Mouse (Mus musculus): ENCODE measurements around the gene U2af2. TPM values are rescaled to one million over a fixed set of nuclear protein-coding genes. Genes with fewer than 3 reads are reported as not detected.
A peak's percentile ranks its signal among the peaks of the same experiment; 100 is the strongest.

Gene U2af2
- polyA plus RNA-seq, 2 experiments: 52.2 to 132 TPM

DNA sequence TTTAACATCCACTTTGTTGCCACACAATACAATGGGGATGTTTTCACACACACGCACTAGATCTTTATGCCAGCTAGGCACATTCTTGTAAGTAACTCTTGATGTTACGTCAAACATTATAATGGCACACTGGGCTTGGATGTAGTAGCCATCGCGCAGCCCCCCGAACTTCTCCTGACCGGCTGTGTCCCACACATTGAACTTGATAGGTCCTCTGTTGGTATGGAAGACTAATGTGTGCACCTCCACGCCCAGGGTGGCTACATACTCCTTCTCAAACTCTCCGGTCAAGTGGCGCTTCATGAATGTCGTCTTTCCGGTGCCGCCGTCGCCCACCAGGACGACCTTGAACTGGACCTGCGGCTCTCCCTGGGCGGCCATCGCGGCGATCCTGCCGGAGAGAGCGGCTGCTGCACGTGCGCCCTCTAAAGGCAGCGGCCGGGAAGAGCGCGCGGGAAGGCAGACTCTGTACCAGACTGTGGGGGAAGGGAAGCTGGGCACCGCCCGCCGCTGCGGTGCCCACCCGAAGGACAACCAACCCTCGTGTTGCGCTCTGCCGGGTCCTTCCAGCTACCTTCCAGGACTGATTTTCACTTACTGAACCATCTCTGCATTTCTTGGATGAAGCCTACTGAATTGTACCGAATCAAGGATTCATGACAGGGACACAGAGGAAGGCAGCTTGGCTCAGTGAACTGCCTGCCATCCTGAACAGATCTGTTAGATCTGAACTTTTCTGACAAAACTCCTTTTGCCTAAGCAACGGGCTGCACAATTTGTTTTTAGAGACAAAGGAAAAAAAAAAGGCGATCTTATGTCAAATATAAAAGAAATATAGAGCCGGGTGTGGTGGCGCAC is 63.8 kb downstream of the U2af2 start, which contains the start of gene Rasl2-9:
TSS of gene Rasl2-9 (minus strand) at position 402 of the 858 bp plus-strand sequence.
- H3K4me3 ChIP-seq (ENCODE audit: insufficient read depth in 1 of 2, low read depth in 2 of 2, low read length in 2 of 2): peak within 1 kb of the TSS; percentile 34 to 49
- peak; percentile 70 for ATAC-seq (ENCODE audit: insufficient read depth)
- no peaks in the 10 kb centered on the region for H3K36me3 ChIP-seq (replicated peaks; ENCODE audit: control insufficient read depth, insufficient read depth, low read depth)
- peak within 1 kb of the TSS; percentile 63 for H3K4me2 ChIP-seq (ENCODE audit: low read depth)
- H3K9me3 ChIP-seq (ENCODE audit: control insufficient read depth, low read length): no peaks in the 10 kb centered on the region
- no peaks in the 10 kb centered on the region for H3K27me3 ChIP-seq (ENCODE audit: control insufficient read depth, insufficient read depth, low read length)
- H3K9ac ChIP-seq (replicated peaks): peak within 1 kb of the TSS; percentile 32
- H3K4me1 ChIP-seq (replicated peaks; ENCODE audit: control insufficient read depth in 2 of 2, insufficient read depth in 2 of 2, low read length in 1 of 2): peaks cover 0 to 6% of the 10 kb centered on the region in 2 experiments; a peak in 1 of 4 replicates
- peak in 2 of 3 experiments; percentile 20 to 33 for DNase-seq (ENCODE audit: low read depth in 3 of 3, low spot score in 3 of 3)
- no peak for TF ChIP-seq EP300 (IDR thresholded peaks at IDR 0.05; ENCODE audit: low read depth)
- TF ChIP-seq CTCF (IDR thresholded peaks at IDR 0.05; ENCODE audit: low read depth): peak; percentile 93
- H3K27ac ChIP-seq: no peak within 1 kb of the TSS
- WGBS (ENCODE audit: insufficient replicate concordance): 13% methylated on average over 42 of the region's 42 CpGs

Small RNA genes within 50 kb of the gene (microRNA-seq; reads per million reads assigned to microRNA genes)
- gene Gm26217: not detected

Other genes starting within 250 kb of the U2af2 start
- gene Ube2s, start 249.6 kb upstream of the U2af2 start, polyA plus RNA-seq (2012; rRNA removed): 186 and 265 TPM in 2 replicates
- 295 and 316 TPM in 2 replicates for gene Ube2s, start 249.6 kb upstream of the U2af2 start, polyA plus RNA-seq (2014; fragmentation: Nextera tagmentation; extraction: Ambion mirVana)
- gene Shisa7, start 217.4 kb upstream of the U2af2 start, polyA plus RNA-seq (2012; rRNA removed): 0.01 and 0.14 TPM in 2 replicates
- not detected in 2 replicates for gene Shisa7, start 217.4 kb upstream of the U2af2 start, polyA plus RNA-seq (2014; fragmentation: Nextera tagmentation; extraction: Ambion mirVana)
- 1.6 and 2.4 TPM in 2 replicates for gene Isoc2b, start 191.9 kb upstream of the U2af2 start, polyA plus RNA-seq (2012; rRNA removed)
- 2.8 and 3.8 TPM in 2 replicates for gene Isoc2b, start 191.9 kb upstream of the U2af2 start, polyA plus RNA-seq (2014; fragmentation: Nextera tagmentation; extraction: Ambion mirVana)
- gene Isoc2a, start 185.0 kb upstream of the U2af2 start, polyA plus RNA-seq (2012; rRNA removed): 6.6 and 6.7 TPM in 2 replicates
- 0.56 and 0.86 TPM in 2 replicates for gene Isoc2a, start 185.0 kb upstream of the U2af2 start, polyA plus RNA-seq (2014; fragmentation: Nextera tagmentation; extraction: Ambion mirVana)
- gene Gm36210, start 155.6 kb upstream of the U2af2 start, polyA plus RNA-seq (2012; rRNA removed): 0.02 TPM in 1 of 2 replicates, not detected in the other
- gene Gm36210, start 155.6 kb upstream of the U2af2 start, polyA plus RNA-seq (2014; fragmentation: Nextera tagmentation; extraction: Ambion mirVana): not detected in 2 replicates
- 2.9 and 3.7 TPM in 2 replicates for gene Zfp628, start 146.9 kb upstream of the U2af2 start, polyA plus RNA-seq (2012; rRNA removed)
- 1.5 and 1.6 TPM in 2 replicates for gene Zfp628, start 146.9 kb upstream of the U2af2 start, polyA plus RNA-seq (2014; fragmentation: Nextera tagmentation; extraction: Ambion mirVana)
- gene Nat14, start 140.1 kb upstream of the U2af2 start, polyA plus RNA-seq (2012; rRNA removed): 0.38 and 0.39 TPM in 2 replicates
- gene Nat14, start 140.1 kb upstream of the U2af2 start, polyA plus RNA-seq (2014; fragmentation: Nextera tagmentation; extraction: Ambion mirVana): 0.10 and 0.11 TPM in 2 replicates
- 0.12 and 0.14 TPM in 2 replicates for gene Ssc5d, start 136.4 kb upstream of the U2af2 start, polyA plus RNA-seq (2012; rRNA removed)
- gene Ssc5d, start 136.4 kb upstream of the U2af2 start, polyA plus RNA-seq (2014; fragmentation: Nextera tagmentation; extraction: Ambion mirVana): 0.03 and 0.09 TPM in 2 replicates
- 0.01 and 0.02 TPM in 2 replicates for gene Sbk2, start 97.7 kb upstream of the U2af2 start, polyA plus RNA-seq (2012; rRNA removed)
- gene Sbk2, start 97.7 kb upstream of the U2af2 start, polyA plus RNA-seq (2014; fragmentation: Nextera tagmentation; extraction: Ambion mirVana): not detected in 2 replicates
- not detected in 2 replicates for gene Sbk3, start 91.0 kb upstream of the U2af2 start, polyA plus RNA-seq (2012; rRNA removed)
- gene Sbk3, start 91.0 kb upstream of the U2af2 start, polyA plus RNA-seq (2014; fragmentation: Nextera tagmentation; extraction: Ambion mirVana): not detected in 2 replicates
- gene Zfp579, start 66.0 kb upstream of the U2af2 start, polyA plus RNA-seq (2012; rRNA removed): 6.7 and 11.2 TPM in 2 replicates
- 2.8 and 4.0 TPM in 2 replicates for gene Zfp579, start 66.0 kb upstream of the U2af2 start, polyA plus RNA-seq (2014; fragmentation: Nextera tagmentation; extraction: Ambion mirVana)
- 9.1 and 9.5 TPM in 2 replicates for gene Zfp524, start 47.7 kb upstream of the U2af2 start, polyA plus RNA-seq (2012; rRNA removed)
- gene Zfp524, start 47.7 kb upstream of the U2af2 start, polyA plus RNA-seq (2014; fragmentation: Nextera tagmentation; extraction: Ambion mirVana): 8.9 TPM in 2 replicates
- 12.1 and 14.1 TPM in 2 replicates for gene Fiz1, start 47.4 kb upstream of the U2af2 start, polyA plus RNA-seq (2012; rRNA removed)
- 10.7 and 13.2 TPM in 2 replicates for gene Fiz1, start 47.4 kb upstream of the U2af2 start, polyA plus RNA-seq (2014; fragmentation: Nextera tagmentation; extraction: Ambion mirVana)
- gene Gm44973, start 46.6 kb upstream of the U2af2 start, polyA plus RNA-seq (2012; rRNA removed): 0.03 and 0.10 TPM in 2 replicates
- gene Gm44973, start 46.6 kb upstream of the U2af2 start, polyA plus RNA-seq (2014; fragmentation: Nextera tagmentation; extraction: Ambion mirVana): 1.6 and 1.9 TPM in 2 replicates
- gene Zfp865, start 41.8 kb upstream of the U2af2 start, polyA plus RNA-seq (2012; rRNA removed): 6.4 and 7.6 TPM in 2 replicates
- gene Zfp865, start 41.8 kb upstream of the U2af2 start, polyA plus RNA-seq (2014; fragmentation: Nextera tagmentation; extraction: Ambion mirVana): 0.98 and 1.0 TPM in 2 replicates
- gene Ccdc106, start 41.6 kb upstream of the U2af2 start, polyA plus RNA-seq (2012; rRNA removed): 0.49 and 0.64 TPM in 2 replicates
- 0.24 and 0.35 TPM in 2 replicates for gene Ccdc106, start 41.6 kb upstream of the U2af2 start, polyA plus RNA-seq (2014; fragmentation: Nextera tagmentation; extraction: Ambion mirVana)
- not detected in 2 replicates for gene 4632433K11Rik, start 28.0 kb upstream of the U2af2 start, polyA plus RNA-seq (2012; rRNA removed)
- not detected in 2 replicates for gene 4632433K11Rik, start 28.0 kb upstream of the U2af2 start, polyA plus RNA-seq (2014; fragmentation: Nextera tagmentation; extraction: Ambion mirVana)
- 0.90 and 0.96 TPM in 2 replicates for gene Zfp784, start 23.7 kb upstream of the U2af2 start, polyA plus RNA-seq (2012; rRNA removed)
- gene Zfp784, start 23.7 kb upstream of the U2af2 start, polyA plus RNA-seq (2014; fragmentation: Nextera tagmentation; extraction: Ambion mirVana): 0.86 and 1.0 TPM in 2 replicates
- 1.4 and 1.7 TPM in 2 replicates for gene Zfp580, start 10.6 kb upstream of the U2af2 start, polyA plus RNA-seq (2012; rRNA removed)
- gene Zfp580, start 10.6 kb upstream of the U2af2 start, polyA plus RNA-seq (2014; fragmentation: Nextera tagmentation; extraction: Ambion mirVana): 1.6 and 1.8 TPM in 2 replicates
- 54.4 and 57.5 TPM in 2 replicates for gene Epn1, start 18.1 kb downstream of the U2af2 start, polyA plus RNA-seq (2012; rRNA removed)
- gene Epn1, start 18.1 kb downstream of the U2af2 start, polyA plus RNA-seq (2014; fragmentation: Nextera tagmentation; extraction: Ambion mirVana): 45.4 and 56.7 TPM in 2 replicates
- gene Rfpl4, start 54.8 kb downstream of the U2af2 start, polyA plus RNA-seq (2012; rRNA removed): not detected in 2 replicates
- gene Rfpl4, start 54.8 kb downstream of the U2af2 start, polyA plus RNA-seq (2014; fragmentation: Nextera tagmentation; extraction: Ambion mirVana): not detected in 2 replicates
- gene Rasl2-9, start 63.8 kb downstream of the U2af2 start, polyA plus RNA-seq (2012; rRNA removed): 0.08 and 0.28 TPM in 2 replicates
- 0.28 and 0.38 TPM in 2 replicates for gene Rasl2-9, start 63.8 kb downstream of the U2af2 start, polyA plus RNA-seq (2014; fragmentation: Nextera tagmentation; extraction: Ambion mirVana)
- gene Vmn1r55, start 87.5 kb downstream of the U2af2 start, polyA plus RNA-seq (2012; rRNA removed): not detected in 2 replicates
- not detected in 2 replicates for gene Vmn1r55, start 87.5 kb downstream of the U2af2 start, polyA plus RNA-seq (2014; fragmentation: Nextera tagmentation; extraction: Ambion mirVana)
- gene Vmn1r56, start 134.6 kb downstream of the U2af2 start, polyA plus RNA-seq (2012; rRNA removed): not detected in 2 replicates
- not detected in 2 replicates for gene Vmn1r56, start 134.6 kb downstream of the U2af2 start, polyA plus RNA-seq (2014; fragmentation: Nextera tagmentation; extraction: Ambion mirVana)
- gene Vmn1r57, start 156.3 kb downstream of the U2af2 start, polyA plus RNA-seq (2012; rRNA removed): not detected in 2 replicates
- not detected in 2 replicates for gene Vmn1r57, start 156.3 kb downstream of the U2af2 start, polyA plus RNA-seq (2014; fragmentation: Nextera tagmentation; extraction: Ambion mirVana)

All from liver, embryonic 14.5 days (tissue).